Mouse (Mus musculus) cortical plate, adult 2 months (tissue): ENCODE data around the gene Entpd1.

Experiments
- CTCF ChIP-seq: fragments of 200-500 bp; IDR thresholded peaks from 2 replicates; pipeline ENCODE4 v1.5.1; 2011; ENCODE audit warnings: mild to moderate bottlenecking, control low read depth, low read length; ENCODE audit not compliant: insufficient read depth; ENCODE audit errors: extremely low read depth
- POLR2A ChIP-seq: fragments of 200-500 bp; IDR thresholded peaks from 2 replicates; pipeline ENCODE4 v1.6.1; 2011; ENCODE audit warnings: mild to moderate bottlenecking, low read length, control low read depth; ENCODE audit not compliant: insufficient read depth; ENCODE audit errors: extremely low read depth

GRCm38 (mm10) chr19:40589530-40589880 is 22.7 kb upstream of the Entpd1 start:
- TF ChIP-seq CTCF (no peak), POLR2A (no peak)
